Mouse (Mus musculus): ENCODE results near the gene Prdx5.

DNA sequence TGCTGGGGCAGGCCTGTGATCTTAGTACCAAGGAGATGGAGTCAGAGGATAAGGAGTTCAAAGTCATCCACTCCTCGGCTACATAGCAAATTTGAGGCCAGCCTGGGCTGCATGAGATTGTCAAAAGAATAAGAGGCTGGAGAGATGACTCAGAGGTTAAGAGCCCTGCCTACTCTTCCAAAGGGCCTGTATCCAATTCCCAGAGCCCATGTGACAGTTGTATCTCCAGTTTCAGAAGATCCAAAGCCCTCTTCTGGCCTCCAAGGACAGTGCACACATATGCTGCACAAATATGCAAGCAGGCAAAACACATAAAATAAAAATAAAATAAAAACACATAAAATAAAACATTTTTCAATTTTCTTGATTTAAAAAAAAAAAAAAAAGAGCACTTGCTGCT lies 35.6 kb downstream of the Prdx5 start:
- no peak for TF ChIP-seq CTCF (conservative IDR thresholded peaks at IDR 0.05; ENCODE audit: insufficient read depth, insufficient read length, low read depth, low read length)
- no peak for TF ChIP-seq POLR2A (IDR thresholded peaks at IDR 0.05; ENCODE audit: low read depth, low read length)
